Mouse (Mus musculus): Measurements from ENCODE around the gene Ispd.

GRCm38 (mm10) chr12:36723302-36723701 lies 342.1 kb downstream of the Ispd start:
- TF ChIP-seq ZNF384 (IDR thresholded peaks at IDR 0.05; ENCODE audit: low read depth, low read length): no peak
- TF ChIP-seq ZC3H11A (IDR thresholded peaks at IDR 0.05; ENCODE audit: borderline replicate concordance, low read depth, low read length): no peak
- no peak for TF ChIP-seq MAFK (IDR thresholded peaks at IDR 0.05; ENCODE audit: insufficient read depth, low read depth, low read length)
- TF ChIP-seq HCFC1 (IDR thresholded peaks at IDR 0.05; ENCODE audit: borderline replicate concordance, insufficient read depth, low read length): no peak
